Mouse (Mus musculus) ES-Bruce4 (cell line): ENCODE data around the gene Cep170b.

Source experiments
- CTCF ChIP-seq: IDR thresholded peaks from one replicate; pipeline ENCODE4 v1.8.1; 2011; ENCODE audit warnings: low read depth, low read length
- POLR2A ChIP-seq: IDR thresholded peaks from one replicate; pipeline ENCODE4 v1.8.1; 2011; ENCODE audit warnings: low read length; ENCODE audit not compliant: insufficient read depth

DNA sequence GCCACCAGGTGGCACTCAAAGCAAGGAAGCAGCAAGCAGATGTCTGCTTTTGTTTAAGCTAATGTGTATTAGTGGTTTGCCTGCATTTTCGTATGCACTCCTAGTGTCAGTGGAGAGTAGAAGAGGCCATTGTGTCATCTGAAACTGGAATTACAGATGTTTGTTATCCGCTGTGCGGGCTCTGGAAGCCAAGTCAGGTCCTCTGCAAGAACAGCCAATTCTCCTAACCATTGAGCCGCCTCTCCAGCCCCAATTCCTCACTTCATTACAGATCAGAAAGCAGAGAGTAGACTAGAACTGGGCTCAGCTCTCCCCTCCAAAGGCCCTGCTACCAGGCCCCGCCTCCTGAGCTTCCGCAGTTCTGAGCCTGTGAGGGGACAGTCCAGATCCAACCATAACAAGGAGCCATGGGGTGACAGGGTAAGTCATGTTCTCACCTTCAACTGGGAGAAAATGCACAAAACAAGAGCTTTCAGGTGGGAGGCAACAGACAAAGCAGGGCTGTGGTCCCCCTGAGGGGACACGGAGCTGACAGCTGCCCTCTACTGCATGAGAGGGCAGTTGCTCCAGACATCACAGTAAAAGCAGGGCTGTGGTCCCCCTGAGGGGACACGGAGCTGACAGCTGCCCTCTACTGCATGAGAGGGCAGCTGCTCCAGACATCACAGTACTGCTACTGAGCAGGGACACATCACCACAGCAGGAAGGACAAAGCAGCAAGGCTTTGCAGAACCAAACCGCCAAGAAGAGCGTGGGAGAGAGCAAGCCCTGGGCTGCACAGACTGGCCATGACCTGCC lies 26.8 kb downstream of the Cep170b start:
- no peak for TF ChIP-seq CTCF
- no peak for TF ChIP-seq POLR2A
